Mouse (Mus musculus) embryonic facial prominence, embryonic 15.5 days (tissue): ENCODE data around the gene Vtcn1. TPM values are rescaled to one million over a fixed set of nuclear protein-coding genes. Genes with fewer than 3 reads are reported as not detected.

Source experiments
- ATAC-seq: fragments of 200-750 bp; cut with Nextera tagmentation; 2 replicates; pipeline ENCODE4 v1.8.0; 2017; ENCODE audit warnings: low read depth, moderate TSS enrichment; ENCODE audit not compliant: insufficient number of reproducible peaks, low FRiP score, low TSS enrichment
- H3K27ac ChIP-seq: fragments of 300-500 bp; sonication (generic); replicated peaks from 2 replicates; pipeline ENCODE4 v1.5.1; 2015; ENCODE audit warnings: mild to moderate bottlenecking, inconsistent platforms
- H3K27me3 ChIP-seq: fragments of 300-500 bp; sonication (generic); 2 replicates; pipeline ENCODE4 v1.6.1; 2015; ENCODE audit warnings: inconsistent platforms
- H3K36me3 ChIP-seq: fragments of 300-500 bp; sonication (generic); 2 replicates; pipeline ENCODE4 v1.6.1; 2015; ENCODE audit warnings: mild to moderate bottlenecking, inconsistent platforms
- H3K4me1 ChIP-seq: fragments of 300-500 bp; sonication (generic); 2 replicates; pipeline ENCODE4 v1.6.1; 2015; ENCODE audit warnings: inconsistent platforms
- H3K4me2 ChIP-seq: fragments of 300-500 bp; sonication (generic); replicated peaks from 2 replicates; pipeline ENCODE4 v1.6.1; 2015; ENCODE audit warnings: mild to moderate bottlenecking, inconsistent platforms
- H3K4me3 ChIP-seq: fragments of 300-500 bp; sonication (generic); replicated peaks from 2 replicates; pipeline ENCODE4 v1.5.1; 2015; ENCODE audit warnings: mild to moderate bottlenecking, inconsistent platforms
- H3K9ac ChIP-seq: fragments of 300-500 bp; sonication (generic); 2 replicates; pipeline ENCODE4 v1.6.1; 2015; ENCODE audit warnings: inconsistent platforms
- H3K9me3 ChIP-seq: fragments of 300-500 bp; sonication (generic); replicated peaks from 2 replicates; pipeline ENCODE4 v1.6.1; 2016; ENCODE audit warnings: inconsistent platforms
- WGBS: fragments of 180-500 bp; shearing (Covaris S2); methylation state at CpG from one replicate; pipeline ENCODE4 v1.1.7; 2015; 5-methylcytosine and 5-hydroxymethylcytosine counted together
- polyA plus RNA-seq: library from polyadenylated mRNA; unstranded; fragments of >200 nt; fragmentation: Nextera tagmentation; extraction: Ambion mirVana; gene quantifications from 2 replicates; pipeline ENCODE4 v1.2.1, GENCODE M21; 2015

Gene Vtcn1
- polyA plus RNA-seq, result 0.70 and 0.80 TPM in 2 replicates

DNA sequence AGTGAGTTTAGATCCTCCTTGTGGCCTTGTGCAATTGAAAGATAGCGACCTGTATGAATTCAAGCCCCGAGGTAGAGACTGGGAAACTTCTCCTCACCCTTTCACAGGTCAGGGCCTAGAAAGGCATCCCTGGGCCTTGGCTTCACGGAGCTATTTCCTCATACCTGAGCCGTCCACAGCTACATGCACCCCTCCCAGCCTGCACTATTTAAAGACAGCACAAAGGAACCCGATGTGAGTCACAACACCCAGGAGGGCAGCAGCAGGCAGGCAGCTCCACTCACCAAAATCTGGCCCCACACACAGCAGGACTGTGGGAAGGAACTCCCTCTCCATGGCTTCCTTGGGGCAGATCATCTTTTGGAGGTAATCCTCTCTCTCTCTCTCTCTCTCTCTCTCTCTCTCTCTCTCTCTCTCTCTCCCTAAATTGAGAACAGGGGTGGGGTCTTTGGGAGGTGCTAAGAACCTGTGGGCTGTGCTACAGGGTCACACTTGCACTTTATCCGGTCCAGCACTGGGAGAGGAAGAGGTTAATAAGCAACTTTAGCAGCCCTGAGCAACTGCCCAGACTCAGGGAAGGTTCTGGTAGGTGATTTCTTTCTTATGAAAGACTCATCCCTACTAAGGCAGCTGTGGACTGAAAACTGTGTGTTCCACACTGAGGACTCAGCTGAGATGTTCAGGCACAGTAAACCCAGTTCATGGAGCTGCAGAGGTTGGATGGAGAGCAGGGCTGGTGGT lies at the start of gene Vtcn1:
Vtcn1 (plus strand) TSS at position 235 of the 741 bp plus-strand sequence.
- Histone ChIP-seq H3K4me1 (peaks cover 5% of the 10 kb centered on the region; the same call in 1 of the 2 replicates), H3K9ac (no peak within 1 kb of the TSS), H3K36me3 (no peaks in the 10 kb centered on the region), H3K27ac (no peak within 1 kb of the TSS), H3K4me3 (no peak within 1 kb of the TSS), H3K9me3 (no peaks in the 10 kb centered on the region), H3K27me3 (no peaks in the 10 kb centered on the region), H3K4me2 (no peak within 1 kb of the TSS)
- WGBS, result 44% methylated on average over 6 of the region's 6 CpGs
- no peak for ATAC-seq

DNA sequence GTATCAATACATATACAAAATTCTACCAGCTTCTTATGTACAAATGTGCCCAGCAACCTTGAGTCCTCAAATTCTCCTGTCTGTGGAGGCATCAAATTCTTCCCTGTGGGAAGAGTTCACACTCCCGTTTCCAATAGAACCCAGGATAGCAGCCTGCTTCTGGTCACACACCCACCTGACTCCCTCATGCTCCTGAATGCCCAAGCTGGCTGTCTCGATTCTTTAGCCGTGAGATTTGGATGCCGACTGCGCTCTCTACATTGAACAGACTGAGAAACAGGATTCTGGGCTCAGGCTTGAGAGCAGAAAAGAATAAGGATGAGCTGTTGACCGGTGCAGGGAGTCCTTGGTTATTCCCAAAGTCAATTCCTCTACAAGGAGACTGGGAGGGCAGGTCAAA lies 48.3 kb upstream of the Vtcn1 start:
- no peaks in the 10 kb centered on the region for H3K9me3 ChIP-seq
- H3K36me3 ChIP-seq, result no peaks in the 10 kb centered on the region
- no peak overlapping the region for H3K27ac ChIP-seq
- H3K27me3 ChIP-seq, result no peaks in the 10 kb centered on the region
- no peak overlapping the region for H3K4me2 ChIP-seq
- no peak overlapping the region for H3K4me3 ChIP-seq
- no peak for ATAC-seq
- no peaks in the 10 kb centered on the region for H3K4me1 ChIP-seq
- H3K9ac ChIP-seq, result no peak overlapping the region
- 87% methylated on average over 6 of the region's 6 CpGs for WGBS

DNA sequence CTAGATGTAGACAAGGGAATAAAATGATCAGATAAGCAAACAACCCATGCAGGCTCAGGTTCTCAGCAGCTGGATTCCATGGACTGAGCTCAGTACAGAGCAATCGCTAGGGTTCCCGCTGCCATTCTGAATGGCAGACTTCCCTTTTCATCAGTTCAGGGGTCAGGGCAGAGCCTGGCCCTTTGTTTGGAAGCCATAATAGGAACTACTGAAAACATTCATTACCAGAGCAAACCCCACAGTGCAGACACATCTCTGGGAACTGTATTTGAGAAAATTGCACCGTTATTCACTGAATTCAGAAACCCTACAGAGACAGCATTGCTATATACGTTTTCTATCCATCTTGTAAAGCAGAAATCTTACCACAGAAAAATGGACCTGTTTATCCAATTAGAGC lies 47.7 kb upstream of the Vtcn1 start:
- H3K4me3 ChIP-seq, result no peak overlapping the region
- H3K4me2 ChIP-seq, result no peak overlapping the region
- WGBS, result 66% methylated on average over 4 of the region's 4 CpGs
- no peaks in the 10 kb centered on the region for H3K4me1 ChIP-seq
- no peak overlapping the region for H3K9ac ChIP-seq
- H3K27me3 ChIP-seq, result no peaks in the 10 kb centered on the region
- no peaks in the 10 kb centered on the region for H3K36me3 ChIP-seq
- H3K27ac ChIP-seq, result no peak overlapping the region
- H3K9me3 ChIP-seq, result no peaks in the 10 kb centered on the region
- ATAC-seq, result no peak

DNA sequence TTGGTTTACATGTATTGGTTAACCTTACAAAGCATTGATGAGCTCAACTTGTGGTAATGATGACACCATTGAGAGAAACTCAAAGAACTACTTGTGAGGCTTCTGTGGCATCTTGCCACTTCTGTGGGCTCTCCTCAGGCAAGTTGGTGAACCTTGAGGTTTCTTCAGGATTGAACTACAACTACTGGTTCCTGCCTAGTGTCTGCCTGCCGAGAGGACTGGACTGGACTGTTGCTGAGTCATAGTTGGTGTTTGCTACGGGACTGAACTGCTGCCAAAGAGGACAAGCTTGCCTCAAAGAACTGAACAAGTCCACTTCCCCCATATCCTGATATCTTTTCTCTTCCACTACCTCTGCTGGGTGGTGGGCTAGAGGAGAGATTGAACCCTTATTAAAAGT lies 39.2 kb upstream of the Vtcn1 start:
- no peaks in the 10 kb centered on the region for H3K9me3 ChIP-seq
- H3K27ac ChIP-seq, result no peak overlapping the region
- no peak overlapping the region for H3K9ac ChIP-seq
- H3K4me2 ChIP-seq, result no peak overlapping the region
- H3K4me1 ChIP-seq, result no peaks in the 10 kb centered on the region
- no peaks in the 10 kb centered on the region for H3K36me3 ChIP-seq
- H3K4me3 ChIP-seq, result no peak overlapping the region
- 61% methylated on average over 2 of the region's 2 CpGs for WGBS
- no peaks in the 10 kb centered on the region for H3K27me3 ChIP-seq
- no peak for ATAC-seq

DNA sequence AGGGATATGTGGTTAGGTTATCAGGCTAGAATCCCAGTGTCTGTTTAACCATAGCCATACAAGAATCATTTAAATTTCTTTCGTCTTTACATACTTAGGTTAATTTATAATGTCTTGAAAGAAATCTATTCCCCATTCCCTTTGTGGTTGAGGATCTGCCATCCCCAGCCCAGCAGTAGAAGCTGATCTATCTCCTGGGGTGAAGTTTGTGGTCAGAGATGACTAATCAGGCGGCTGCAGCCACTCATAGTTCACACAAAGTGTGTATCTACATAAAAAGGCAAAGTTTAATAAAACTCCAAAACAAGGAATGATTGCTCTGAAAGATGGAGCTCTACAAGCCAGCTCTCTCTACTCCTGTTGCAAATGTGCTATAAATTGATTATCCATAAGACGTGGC lies 33.6 kb upstream of the Vtcn1 start:
- WGBS, result 77% methylated on average over 3 of the region's 3 CpGs
- Histone ChIP-seq H3K4me3 (no peak overlapping the region), H3K27me3 (no peaks in the 10 kb centered on the region), H3K4me1 (no peaks in the 10 kb centered on the region), H3K36me3 (no peaks in the 10 kb centered on the region), H3K4me2 (no peak overlapping the region), H3K27ac (no peak overlapping the region), H3K9ac (no peak overlapping the region), H3K9me3 (no peaks in the 10 kb centered on the region)
- no peak for ATAC-seq

DNA sequence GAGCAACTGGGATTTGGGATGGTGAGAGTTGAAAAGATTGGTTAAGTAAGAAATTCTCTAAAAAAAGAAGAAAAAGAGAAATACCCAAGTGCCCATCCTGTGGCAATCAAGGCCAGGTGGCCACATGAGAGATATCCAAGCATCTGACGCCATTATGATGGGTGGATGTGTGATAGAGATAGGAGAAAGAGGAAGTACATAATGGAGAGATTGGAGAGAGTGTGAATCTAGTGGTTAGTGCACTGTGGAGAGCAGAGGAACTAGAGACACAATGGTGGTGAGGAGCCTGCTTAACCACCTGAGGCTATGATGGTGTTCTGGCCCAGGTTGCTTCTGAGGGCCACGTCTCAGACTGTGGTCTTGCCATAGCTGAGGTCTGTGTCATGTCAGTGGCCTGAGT lies 31.9 kb upstream of the Vtcn1 start:
- 78% methylated on average over 2 of the region's 2 CpGs for WGBS
- H3K9ac ChIP-seq, result no peak overlapping the region
- no peaks in the 10 kb centered on the region for H3K9me3 ChIP-seq
- ATAC-seq, result no peak
- no peak overlapping the region for H3K4me2 ChIP-seq
- no peaks in the 10 kb centered on the region for H3K36me3 ChIP-seq
- no peaks in the 10 kb centered on the region for H3K4me1 ChIP-seq
- H3K27ac ChIP-seq, result no peak overlapping the region
- H3K4me3 ChIP-seq, result no peak overlapping the region
- H3K27me3 ChIP-seq, result no peaks in the 10 kb centered on the region

DNA sequence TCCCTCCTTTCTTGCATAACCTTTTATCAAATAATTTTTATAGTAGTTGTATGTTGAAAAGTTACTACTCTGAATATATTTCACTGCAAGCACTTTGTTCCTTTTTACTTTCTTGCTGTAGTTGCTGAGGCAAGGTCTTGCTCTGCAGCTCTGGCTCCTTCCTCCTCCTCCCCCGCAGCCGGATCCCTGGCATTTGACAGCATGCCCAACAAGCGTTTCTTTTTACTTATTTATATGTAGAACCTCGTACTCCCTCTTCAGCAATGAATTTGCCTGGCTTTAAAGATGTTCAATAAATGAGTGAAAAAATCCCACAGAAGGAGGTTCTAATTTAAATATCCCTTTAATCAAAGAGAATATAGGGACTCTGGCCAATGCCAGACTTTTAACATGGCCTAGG lies 28.7 kb upstream of the Vtcn1 start:
- ATAC-seq, result no peak
- no peak overlapping the region for H3K4me2 ChIP-seq
- H3K9me3 ChIP-seq, result no peaks in the 10 kb centered on the region
- no peaks in the 10 kb centered on the region for H3K27me3 ChIP-seq
- no peak overlapping the region for H3K9ac ChIP-seq
- no peak overlapping the region for H3K27ac ChIP-seq
- H3K36me3 ChIP-seq, result no peaks in the 10 kb centered on the region
- 47% methylated on average over 4 of the region's 4 CpGs for WGBS
- H3K4me3 ChIP-seq, result no peak overlapping the region
- H3K4me1 ChIP-seq, result no peaks in the 10 kb centered on the region

DNA sequence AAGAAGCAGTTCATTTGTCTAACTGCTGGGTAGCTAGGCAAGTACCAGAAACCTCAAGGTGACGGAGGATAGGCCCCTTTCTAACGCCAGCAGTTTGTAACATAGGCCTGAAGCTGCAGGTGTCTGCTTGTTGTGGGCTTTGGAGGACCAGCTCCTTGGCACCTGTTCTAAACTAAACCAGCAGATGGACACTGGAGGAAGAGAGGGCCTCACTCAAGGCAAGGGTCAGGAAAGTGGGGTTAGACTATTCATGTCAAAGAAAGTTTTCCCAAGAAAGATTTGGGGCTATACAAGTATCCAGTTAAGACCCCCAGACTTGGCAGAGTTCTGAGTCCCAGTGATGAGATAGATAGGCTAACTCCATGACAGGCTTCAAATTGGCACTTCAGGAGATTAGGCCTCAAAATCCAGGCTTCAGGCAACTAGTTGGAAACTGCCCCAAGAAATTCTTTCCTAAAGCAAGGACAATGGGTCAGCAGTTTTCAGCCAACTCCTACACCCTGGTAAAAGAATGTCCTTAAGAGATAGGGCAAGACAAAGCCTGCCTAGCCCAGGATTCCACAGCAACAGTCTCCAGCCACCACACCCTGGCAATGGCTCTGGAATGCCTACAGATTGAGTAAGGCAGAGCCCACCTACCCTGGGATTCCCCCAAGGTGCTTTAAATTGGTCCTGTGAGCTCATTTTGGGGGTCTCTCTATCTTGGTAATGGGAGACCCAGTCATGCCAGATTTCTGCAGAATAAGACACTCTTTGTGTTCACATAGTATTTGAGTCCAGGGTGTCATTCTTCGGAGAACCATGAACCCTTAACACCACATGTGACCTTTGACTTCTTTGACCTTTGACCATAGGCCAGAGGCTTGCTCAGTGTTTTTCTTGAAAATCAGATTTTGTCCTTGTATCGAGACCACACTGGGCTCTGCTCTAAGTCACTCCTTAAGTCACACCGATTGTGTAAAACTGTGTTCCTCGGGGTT lies 27.8 kb upstream of the Vtcn1 start:
- WGBS, result 50% methylated on average over 6 of the region's 6 CpGs
- Histone ChIP-seq H3K9me3 (no peaks in the 10 kb centered on the region), H3K4me2 (no peak overlapping the region), H3K4me1 (no peaks in the 10 kb centered on the region), H3K27ac (no peak overlapping the region), H3K4me3 (no peak overlapping the region), H3K36me3 (no peaks in the 10 kb centered on the region), H3K27me3 (no peaks in the 10 kb centered on the region), H3K9ac (no peak overlapping the region)
- ATAC-seq, result no peak

DNA sequence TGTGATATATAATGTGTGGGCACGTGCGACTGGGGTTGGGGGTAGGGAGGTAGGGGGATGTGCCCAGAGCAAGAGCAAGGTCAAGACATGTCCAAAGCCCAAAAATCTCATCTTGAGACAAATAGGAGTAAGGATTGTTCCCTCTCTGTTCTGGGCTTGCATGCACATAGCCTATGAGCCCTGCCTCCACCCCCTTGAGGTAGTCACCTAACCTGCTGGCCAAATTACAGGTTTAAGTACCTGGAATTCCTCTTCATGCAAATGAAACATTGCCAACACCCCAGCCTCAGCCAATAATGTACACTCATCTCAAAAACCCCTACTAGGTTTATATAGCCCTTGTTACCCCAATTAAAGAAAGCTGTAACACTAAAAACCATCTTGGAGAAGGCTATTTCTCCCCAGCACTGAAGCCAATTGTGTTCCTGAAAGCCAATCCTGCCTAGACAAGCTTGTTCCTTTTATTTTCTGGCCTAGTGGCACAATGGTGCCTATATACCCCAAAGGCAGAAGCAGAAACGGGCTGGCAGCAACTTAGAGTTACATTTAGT lies 26.3 kb upstream of the Vtcn1 start:
- no peak overlapping the region for H3K27ac ChIP-seq
- no peak for ATAC-seq
- H3K27me3 ChIP-seq, result no peaks in the 10 kb centered on the region
- H3K9me3 ChIP-seq, result no peaks in the 10 kb centered on the region
- no peaks in the 10 kb centered on the region for H3K4me1 ChIP-seq
- H3K4me2 ChIP-seq, result no peak overlapping the region
- no peaks in the 10 kb centered on the region for H3K36me3 ChIP-seq
- no peak overlapping the region for H3K9ac ChIP-seq
- H3K4me3 ChIP-seq, result no peak overlapping the region
- WGBS, result 68% methylated on average over 3 of the region's 3 CpGs

DNA sequence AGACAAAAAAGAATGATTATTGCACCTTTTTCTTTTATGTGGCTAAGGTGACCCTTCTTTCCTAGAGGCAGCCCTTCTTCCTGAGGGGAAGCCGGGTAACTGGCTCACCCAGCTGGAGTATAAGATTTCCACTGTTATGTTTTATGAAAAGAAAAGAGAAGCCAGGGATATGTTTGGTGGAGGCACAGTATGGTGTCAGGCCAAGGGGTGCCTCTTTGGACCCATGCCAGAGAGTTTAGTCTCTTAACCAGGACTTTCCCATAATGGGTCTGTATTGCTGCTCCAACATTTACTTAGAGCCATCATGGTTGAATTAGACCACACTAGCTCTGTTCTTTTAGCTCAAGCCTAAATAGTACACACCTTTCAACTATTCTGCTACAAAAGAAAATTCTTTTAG lies 20.3 kb upstream of the Vtcn1 start:
- Histone ChIP-seq H3K4me1 (no peaks in the 10 kb centered on the region), H3K27ac (no peak overlapping the region), H3K4me3 (no peak overlapping the region), H3K4me2 (no peak overlapping the region), H3K27me3 (no peaks in the 10 kb centered on the region), H3K36me3 (no peaks in the 10 kb centered on the region), H3K9me3 (no peaks in the 10 kb centered on the region), H3K9ac (no peak overlapping the region)
- WGBS, result 56% methylated on average over 1 of the region's 1 CpGs
- no peak for ATAC-seq

DNA sequence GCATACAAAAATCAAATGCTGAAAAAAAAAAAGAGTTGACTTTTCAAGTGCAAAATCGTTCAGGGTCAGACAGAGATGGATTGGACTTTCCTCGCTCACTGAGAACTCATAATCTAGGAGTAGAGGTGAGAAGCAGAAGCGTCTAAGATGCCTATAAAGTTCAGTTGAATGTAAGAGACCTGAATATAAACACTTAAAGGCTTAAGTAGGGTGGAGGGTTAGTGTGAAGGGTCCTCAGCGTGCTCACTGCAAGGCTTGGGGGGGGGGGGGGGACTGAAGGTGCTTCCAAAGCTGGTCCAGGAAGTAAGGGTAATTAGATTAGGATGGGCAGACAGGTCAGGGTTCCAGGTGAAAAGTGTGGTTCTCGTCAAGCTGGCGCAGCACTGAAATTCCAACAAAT lies 19.3 kb upstream of the Vtcn1 start:
- Histone ChIP-seq H3K27me3 (no peaks in the 10 kb centered on the region), H3K4me2 (no peak overlapping the region), H3K9ac (no peak overlapping the region), H3K4me1 (no peaks in the 10 kb centered on the region), H3K9me3 (no peaks in the 10 kb centered on the region), H3K27ac (no peak overlapping the region), H3K4me3 (no peak overlapping the region), H3K36me3 (no peaks in the 10 kb centered on the region)
- whole genome bisulfite sequencing, result 70% methylated on average over 6 of the region's 6 CpGs
- no peak for ATAC-seq
